Comparison of ENCODE assay signal across 10 mouse cellular contexts in the genomic region with DNA sequence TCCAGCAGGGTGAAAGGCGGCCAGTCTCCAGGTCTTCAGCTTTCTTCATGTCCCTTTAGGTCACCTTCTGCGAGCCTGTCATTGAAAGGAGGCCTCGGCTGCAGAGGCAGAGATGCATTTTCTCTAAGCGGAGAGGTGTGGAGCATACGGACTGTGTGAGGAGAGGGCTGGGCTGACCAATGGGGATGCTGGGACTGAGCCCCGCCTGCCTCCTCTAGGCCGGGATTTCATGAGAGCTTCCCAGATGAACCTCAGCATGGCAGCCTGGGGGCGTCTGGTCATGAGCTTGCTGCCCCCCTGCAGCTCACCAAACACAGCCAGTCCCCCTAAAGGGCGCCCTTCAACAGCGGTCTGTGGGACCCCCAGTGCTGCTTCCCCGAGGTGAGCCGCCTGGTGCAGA. TPM values are rescaled to one million over a fixed set of nuclear protein-coding genes. Genes with fewer than 3 reads are reported as not detected.
DNase-seq lines count a peak whose midpoint lies in the region; ATAC-seq and TF ChIP-seq lines count a peak whose summit lies in the region.
"Had no signal": no experiment of that assay in that cellular context is flagged by ENCODE, and none has a peak within 500 bp of the region (broad histone marks: within the 10 kb centered on the region; RNA-seq: fewer than 3 reads in every experiment).

No protein-coding gene starts in this region.

- DNase-seq in lung, postnatal 0 days (ENCODE audit: low spot score) = no peak
- no peak for DNase-seq in lung, adult 2 months
- peak; percentile 41 for DNase-seq in hindbrain, embryonic 11.5 days (ENCODE audit: low spot score)
- DNase-seq in liver, postnatal 0 days = no peak
- no peak for DNase-seq in stomach, postnatal 0 days (ENCODE audit: low spot score)
- no peak for DNase-seq in spleen, postnatal 14 days (ENCODE audit: low spot score in 2 of 2)
- DNase-seq in thymus, adult 2 months = no peak
- DNase-seq: cerebellum, adult 8-10 months; spleen, adult 18-20 months had no signal

- TF ChIP-seq CTCF in lung, postnatal 0 days (IDR thresholded peaks at IDR 0.05) = no peak
- TF ChIP-seq CTCF in lung, adult 2 months (IDR thresholded peaks at IDR 0.05; ENCODE audit: insufficient read depth, low read length) = no peak
- TF ChIP-seq CTCF in liver, postnatal 0 days (IDR thresholded peaks at IDR 0.05; ENCODE audit: low read depth) = no peak
- TF ChIP-seq CTCF in stomach, postnatal 0 days (IDR thresholded peaks at IDR 0.05; ENCODE audit: low read depth) = no peak
- TF ChIP-seq CTCF in thymus, adult 2 months (IDR thresholded peaks at IDR 0.05; ENCODE audit: borderline replicate concordance, control insufficient read depth, extremely low read depth, insufficient read depth, low read length, poor library complexity) = no peak

- no peaks in the 10 kb centered on the region for H3K27me3 ChIP-seq in lung, postnatal 0 days (replicated peaks; ENCODE audit: insufficient read depth, low read length)
- no peaks in the 10 kb centered on the region for H3K27me3 ChIP-seq in hindbrain, embryonic 11.5 days (ENCODE audit: control insufficient read depth, insufficient read depth, low read length)
- H3K27me3 ChIP-seq in liver, postnatal 0 days (ENCODE audit: insufficient read depth, low read length) = no peaks in the 10 kb centered on the region
- no peaks in the 10 kb centered on the region for H3K27me3 ChIP-seq in stomach, postnatal 0 days (ENCODE audit: control insufficient read depth, insufficient read depth, low read length)
- H3K27me3 ChIP-seq in thymus, adult 2 months (ENCODE audit: control insufficient read depth, insufficient read depth, low read length) = no peaks in the 10 kb centered on the region

- H3K36me3 ChIP-seq in lung, postnatal 0 days (ENCODE audit: insufficient read depth, low read length) = no peaks in the 10 kb centered on the region
- no peaks in the 10 kb centered on the region for H3K36me3 ChIP-seq in hindbrain, embryonic 11.5 days (ENCODE audit: control insufficient read depth, insufficient read depth, low read length)
- H3K36me3 ChIP-seq in liver, postnatal 0 days (replicated peaks; ENCODE audit: insufficient read depth, low read length) = no peaks in the 10 kb centered on the region
- H3K36me3 ChIP-seq in stomach, postnatal 0 days (ENCODE audit: control insufficient read depth, insufficient read depth, low read length) = no peaks in the 10 kb centered on the region
- H3K36me3 ChIP-seq in thymus, adult 2 months (ENCODE audit: control insufficient read depth, insufficient read depth, low read length) = no peaks in the 10 kb centered on the region

- ATAC-seq in lung, postnatal 0 days = peak; percentile 67
- ATAC-seq in hindbrain, embryonic 11.5 days (ENCODE audit: low FRiP score) = peak; percentile 60; the same call in 1 of the 2 replicates
- peak; percentile 76 for ATAC-seq in liver, postnatal 0 days
- ATAC-seq in stomach, postnatal 0 days (ENCODE audit: low FRiP score, low TSS enrichment) = no peak; the same call in 1 of the 2 replicates
- no peak for ATAC-seq in megakaryocyte progenitor cell, adult 5-6 weeks (replicated peaks; ENCODE audit: poor library complexity)

- H3K4me1 ChIP-seq in lung, postnatal 0 days (ENCODE audit: insufficient read depth, low read depth, low read length) = no peaks in the 10 kb centered on the region
- no peaks in the 10 kb centered on the region for H3K4me1 ChIP-seq in lung, adult 2 months (ENCODE audit: control insufficient read depth, insufficient read depth, low read length)
- no peaks in the 10 kb centered on the region for H3K4me1 ChIP-seq in hindbrain, embryonic 11.5 days (replicated peaks; ENCODE audit: control insufficient read depth, insufficient read depth, low read length)
- no peaks in the 10 kb centered on the region for H3K4me1 ChIP-seq in liver, postnatal 0 days (ENCODE audit: insufficient read depth)
- no peaks in the 10 kb centered on the region for H3K4me1 ChIP-seq in stomach, postnatal 0 days (replicated peaks; ENCODE audit: control insufficient read depth, insufficient read depth)
- H3K4me1 ChIP-seq in thymus, adult 2 months (replicated peaks; ENCODE audit: control insufficient read depth, insufficient read depth, low read length) = 0 out of 2 replicates have a peak, but pooled peaks cover 3% of the 10 kb centered on the region

- no peak overlapping the region for H3K27ac ChIP-seq in lung, postnatal 0 days (ENCODE audit: low read length)
- H3K27ac ChIP-seq in hindbrain, embryonic 11.5 days (ENCODE audit: low read depth, low read length) = no peak overlapping the region
- H3K27ac ChIP-seq in liver, postnatal 0 days (ENCODE audit: low read depth) = 0 out of 2 replicates have a peak overlapping the region, but pooled peaks have one; percentile 16
- H3K27ac ChIP-seq in stomach, postnatal 0 days (replicated peaks) = no peak overlapping the region
- no peak overlapping the region for H3K27ac ChIP-seq in thymus, adult 2 months (ENCODE audit: control insufficient read depth, insufficient read depth, low read length)

- TF ChIP-seq POLR2A in lung, adult 2 months (IDR thresholded peaks at IDR 0.05; ENCODE audit: borderline replicate concordance, extremely low read depth, low read depth, low read length) = no peak
- no peak for TF ChIP-seq POLR2A in thymus, adult 2 months (IDR thresholded peaks at IDR 0.05; ENCODE audit: control insufficient read depth, extremely low read depth, insufficient read depth, low read length, poor library complexity)

- 0 out of 2 replicates have a peak overlapping the region, but pooled peaks have one; percentile 17 for H3K4me2 ChIP-seq in lung, postnatal 0 days (replicated peaks; ENCODE audit: low read depth, low read length)
- peak overlapping the region; percentile 29 for H3K4me2 ChIP-seq in hindbrain, embryonic 11.5 days (replicated peaks; ENCODE audit: low read depth, low read length)
- peak overlapping the region; percentile 38 for H3K4me2 ChIP-seq in liver, postnatal 0 days (ENCODE audit: low read depth, low read length)
- peak overlapping the region; percentile 37 for H3K4me2 ChIP-seq in stomach, postnatal 0 days (replicated peaks; ENCODE audit: low read depth)

- no peak overlapping the region for H3K4me3 ChIP-seq in lung, postnatal 0 days (ENCODE audit: low read depth, low read length)
- no peak overlapping the region for H3K4me3 ChIP-seq in lung, adult 2 months (replicated peaks; ENCODE audit: extremely low read depth, low read depth, low read length)
- H3K4me3 ChIP-seq in hindbrain, embryonic 11.5 days (ENCODE audit: low read depth, low read length) = peak overlapping the region; percentile 10; the same call in 1 of the 2 replicates
- H3K4me3 ChIP-seq in liver, postnatal 0 days (ENCODE audit: low read depth, low read length) = no peak overlapping the region
- 0 out of 2 replicates have a peak overlapping the region, but pooled peaks have one; percentile 2 for H3K4me3 ChIP-seq in stomach, postnatal 0 days (ENCODE audit: low read depth, low read length)
- H3K4me3 ChIP-seq in thymus, adult 2 months (ENCODE audit: control insufficient read depth, insufficient read depth, low read length) = no peak overlapping the region

- no peak overlapping the region for H3K9ac ChIP-seq in lung, postnatal 0 days (replicated peaks; ENCODE audit: low read depth)
- H3K9ac ChIP-seq in hindbrain, embryonic 11.5 days (ENCODE audit: low read depth, low read length) = no peak overlapping the region; the same call in 1 of the 2 replicates
- no peak overlapping the region for H3K9ac ChIP-seq in liver, postnatal 0 days (replicated peaks)
- peak overlapping the region; percentile 41; the same call in 1 of the 2 replicates for H3K9ac ChIP-seq in stomach, postnatal 0 days (ENCODE audit: low read length)

- no peak for TF ChIP-seq EP300 in lung, postnatal 0 days (IDR thresholded peaks at IDR 0.05)
- no peak for TF ChIP-seq EP300 in liver, postnatal 0 days (IDR thresholded peaks at IDR 0.05; ENCODE audit: low read depth)
- TF ChIP-seq EP300 in stomach, postnatal 0 days (optimal IDR thresholded peaks at IDR 0.05) = no peak

- H3K9me3 ChIP-seq in lung, postnatal 0 days (ENCODE audit: low read length) = no peaks in the 10 kb centered on the region
- H3K9me3 ChIP-seq in hindbrain, embryonic 11.5 days (ENCODE audit: control insufficient read depth, low read length) = no peaks in the 10 kb centered on the region
- no peaks in the 10 kb centered on the region for H3K9me3 ChIP-seq in liver, postnatal 0 days (ENCODE audit: low read length)
- no peaks in the 10 kb centered on the region for H3K9me3 ChIP-seq in stomach, postnatal 0 days (ENCODE audit: control insufficient read depth, low read length)

- WGBS in lung, postnatal 0 days = 39% methylated on average over 12 of the region's 12 CpGs
- 49% methylated on average over 12 of the region's 12 CpGs for WGBS in lung, adult 2 months
- 8% methylated on average over 12 of the region's 12 CpGs for WGBS in hindbrain, embryonic 11.5 days
- 57% methylated on average over 12 of the region's 12 CpGs for WGBS in liver, postnatal 0 days (ENCODE audit: insufficient replicate concordance)
- WGBS in stomach, postnatal 0 days = 21% methylated on average over 12 of the region's 12 CpGs
- 94% methylated on average over 12 of the region's 12 CpGs for WGBS in thymus, adult 2 months

RNA-seq across cellular contexts. Expression of a gene that starts 7.1 kb away (rescaled TPM):
- 9.8 and 11.0 TPM in 2 replicates for polyA plus RNA-seq in lung, postnatal 0 days (2015; fragmentation: Nextera tagmentation; extraction: Ambion mirVana)
- polyA plus RNA-seq in lung, adult 2 months (2012; rRNA removed) = 29.0 and 31.3 TPM in 2 replicates
- 4.5 and 5.2 TPM in 2 replicates for polyA plus RNA-seq in hindbrain, embryonic 11.5 days (2014; fragmentation: Nextera tagmentation; extraction: Ambion mirVana)
- polyA plus RNA-seq in liver, postnatal 0 days (2015; fragmentation: Nextera tagmentation; extraction: Ambion mirVana) = 0.75 and 1.0 TPM in 2 replicates
- 3.0 and 3.1 TPM in 2 replicates for polyA plus RNA-seq in stomach, postnatal 0 days (2015; fragmentation: Nextera tagmentation; extraction: Ambion mirVana)
- 8.0 and 8.8 TPM in 2 replicates for polyA plus RNA-seq in thymus, adult 2 months (2012; rRNA removed)
- total RNA-seq in megakaryocyte progenitor cell, adult 5-6 weeks (2015) = 3.1 and 3.6 TPM in 2 replicates
- 7.9 and 10.2 TPM in 2 replicates for total RNA-seq in megakaryocyte progenitor cell, adult 5-6 weeks (2017)

RNA-seq across cellular contexts. Expression of a gene that starts 8.8 kb away (rescaled TPM):
- polyA plus RNA-seq in lung, postnatal 0 days (2015; fragmentation: Nextera tagmentation; extraction: Ambion mirVana) = 37.7 and 40.0 TPM in 2 replicates
- 63.0 and 65.3 TPM in 2 replicates for polyA plus RNA-seq in lung, adult 2 months (2012; rRNA removed)
- polyA plus RNA-seq in hindbrain, embryonic 11.5 days (2014; fragmentation: Nextera tagmentation; extraction: Ambion mirVana) = 27.4 and 32.2 TPM in 2 replicates
- 25.1 and 27.0 TPM in 2 replicates for polyA plus RNA-seq in liver, postnatal 0 days (2015; fragmentation: Nextera tagmentation; extraction: Ambion mirVana)
- polyA plus RNA-seq in stomach, postnatal 0 days (2015; fragmentation: Nextera tagmentation; extraction: Ambion mirVana) = 27.7 and 27.8 TPM in 2 replicates
- polyA plus RNA-seq in thymus, adult 2 months (2012; rRNA removed) = 146 and 160 TPM in 2 replicates
- 17.4 and 18.2 TPM in 2 replicates for total RNA-seq in megakaryocyte progenitor cell, adult 5-6 weeks (2015)
- total RNA-seq in megakaryocyte progenitor cell, adult 5-6 weeks (2017) = 10.7 and 13.3 TPM in 2 replicates

RNA-seq across cellular contexts. Expression of a gene that starts 27.5 kb away (rescaled TPM):
- 167 and 186 TPM in 2 replicates for polyA plus RNA-seq in lung, postnatal 0 days (2015; fragmentation: Nextera tagmentation; extraction: Ambion mirVana)
- polyA plus RNA-seq in lung, adult 2 months (2012; rRNA removed) = 35.5 and 39.7 TPM in 2 replicates
- polyA plus RNA-seq in hindbrain, embryonic 11.5 days (2014; fragmentation: Nextera tagmentation; extraction: Ambion mirVana) = 688 and 696 TPM in 2 replicates
- polyA plus RNA-seq in liver, postnatal 0 days (2015; fragmentation: Nextera tagmentation; extraction: Ambion mirVana) = 115 and 116 TPM in 2 replicates
- polyA plus RNA-seq in stomach, postnatal 0 days (2015; fragmentation: Nextera tagmentation; extraction: Ambion mirVana) = 202 and 206 TPM in 2 replicates
- polyA plus RNA-seq in thymus, adult 2 months (2012; rRNA removed) = 71.7 and 103 TPM in 2 replicates
- 465 and 470 TPM in 2 replicates for total RNA-seq in megakaryocyte progenitor cell, adult 5-6 weeks (2015)
- total RNA-seq in megakaryocyte progenitor cell, adult 5-6 weeks (2017) = 1,489 and 2,093 TPM in 2 replicates

RNA-seq across cellular contexts. Expression of a gene that starts 36.0 kb away (rescaled TPM):
- polyA plus RNA-seq in lung, postnatal 0 days (2015; fragmentation: Nextera tagmentation; extraction: Ambion mirVana) = 15.2 and 19.5 TPM in 2 replicates
- 27.1 and 31.3 TPM in 2 replicates for polyA plus RNA-seq in lung, adult 2 months (2012; rRNA removed)
- polyA plus RNA-seq in hindbrain, embryonic 11.5 days (2014; fragmentation: Nextera tagmentation; extraction: Ambion mirVana) = 30.1 and 33.9 TPM in 2 replicates
- 5.8 and 6.6 TPM in 2 replicates for polyA plus RNA-seq in liver, postnatal 0 days (2015; fragmentation: Nextera tagmentation; extraction: Ambion mirVana)
- polyA plus RNA-seq in stomach, postnatal 0 days (2015; fragmentation: Nextera tagmentation; extraction: Ambion mirVana) = 10.9 and 13.2 TPM in 2 replicates
- polyA plus RNA-seq in thymus, adult 2 months (2012; rRNA removed) = 18.3 and 23.1 TPM in 2 replicates
- 9.5 and 18.5 TPM in 2 replicates for total RNA-seq in megakaryocyte progenitor cell, adult 5-6 weeks (2015)
- total RNA-seq in megakaryocyte progenitor cell, adult 5-6 weeks (2017) = 9.4 and 10.3 TPM in 2 replicates

RNA-seq across cellular contexts. Expression of a gene that starts 39.8 kb away (rescaled TPM):
- polyA plus RNA-seq in lung, postnatal 0 days (2015; fragmentation: Nextera tagmentation; extraction: Ambion mirVana) = 4.9 and 5.0 TPM in 2 replicates
- polyA plus RNA-seq in lung, adult 2 months (2012; rRNA removed) = 52.0 and 56.6 TPM in 2 replicates
- polyA plus RNA-seq in hindbrain, embryonic 11.5 days (2014; fragmentation: Nextera tagmentation; extraction: Ambion mirVana) = 6.5 and 9.3 TPM in 2 replicates
- 1.6 and 1.8 TPM in 2 replicates for polyA plus RNA-seq in liver, postnatal 0 days (2015; fragmentation: Nextera tagmentation; extraction: Ambion mirVana)
- 2.9 and 3.1 TPM in 2 replicates for polyA plus RNA-seq in stomach, postnatal 0 days (2015; fragmentation: Nextera tagmentation; extraction: Ambion mirVana)
- 140 and 153 TPM in 2 replicates for polyA plus RNA-seq in thymus, adult 2 months (2012; rRNA removed)
- 8.8 and 9.4 TPM in 2 replicates for total RNA-seq in megakaryocyte progenitor cell, adult 5-6 weeks (2015)
- 6.9 and 7.9 TPM in 2 replicates for total RNA-seq in megakaryocyte progenitor cell, adult 5-6 weeks (2017)

Comparison
In these comparisons a context has a peak if more than half of its experiments do, and no peak if none do; other contexts are left out.
1. ATAC-seq: peak in lung, postnatal 0 days (single experiment), hindbrain, embryonic 11.5 days (single experiment) and liver, postnatal 0 days (single experiment); none in stomach, postnatal 0 days (single experiment) and megakaryocyte progenitor cell, adult 5-6 weeks (single experiment).
2. H3K4me3 ChIP-seq: peak in hindbrain, embryonic 11.5 days (single experiment) and stomach, postnatal 0 days (single experiment); none in lung, postnatal 0 days (single experiment), lung, adult 2 months (single experiment), liver, postnatal 0 days (single experiment) and thymus, adult 2 months (single experiment).
3. Peak in every context shown above with its lines, with median percentiles within 50 percentile points of each other: H3K4me2 ChIP-seq.